Mouse (Mus musculus) gastrocnemius, adult 8-10 months (tissue): ENCODE measurements at regions not wholly inside any gene's neighbourhood (a gene's known extent, or its start where the extent isn't known, plus 50 kb on each side); places are given as distances from the start of the nearest gene placed in this dataset.

Experiments used
- DNase-seq, 2 experiments: peaks; one replicate each; pipeline ENCODE4 v3.0.0; 2022; ENCODE audit warnings: low spot score in 2 of 2

DNA sequence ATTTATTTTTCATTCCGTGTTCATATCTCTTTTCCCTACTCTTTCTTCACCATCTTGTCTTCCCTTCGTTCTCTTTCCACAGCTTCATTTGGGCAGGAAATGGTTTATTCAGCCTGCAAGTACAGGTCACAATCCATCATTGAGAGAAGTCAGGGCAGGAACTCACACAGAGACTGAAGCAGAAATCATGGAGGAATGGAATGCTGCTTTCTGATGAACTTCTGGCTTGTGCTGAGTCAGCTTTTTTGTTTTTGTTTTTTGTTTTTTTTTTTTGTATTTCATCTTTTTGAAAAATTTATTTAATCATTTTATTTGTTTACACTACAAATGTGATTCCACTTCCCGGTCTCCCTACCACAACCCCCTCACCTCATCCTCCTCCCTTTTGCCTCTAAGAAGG is 51.2 kb upstream of the Suclg2 start:
- no peak for DNase-seq

DNA sequence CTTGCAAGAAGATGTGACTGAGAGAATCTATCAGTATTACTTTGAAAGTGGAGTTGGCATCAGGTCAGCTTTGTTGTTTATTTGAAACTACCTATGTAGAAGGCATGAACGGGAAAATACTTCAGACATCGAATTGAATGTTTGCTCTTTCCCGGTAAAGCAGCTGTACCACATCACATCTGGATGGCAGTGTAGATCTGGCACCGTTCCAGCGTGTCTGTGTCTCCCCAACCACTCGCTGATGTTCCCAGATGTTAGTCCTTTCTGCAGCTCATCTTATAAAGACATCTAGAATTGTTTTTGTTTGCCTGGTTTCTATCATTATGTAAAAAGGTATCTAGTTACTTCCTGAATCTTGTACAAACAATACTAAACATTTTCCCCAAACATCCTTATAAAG is 83.1 kb upstream of the Suclg2 start:
- DNase-seq, result no peak

DNA sequence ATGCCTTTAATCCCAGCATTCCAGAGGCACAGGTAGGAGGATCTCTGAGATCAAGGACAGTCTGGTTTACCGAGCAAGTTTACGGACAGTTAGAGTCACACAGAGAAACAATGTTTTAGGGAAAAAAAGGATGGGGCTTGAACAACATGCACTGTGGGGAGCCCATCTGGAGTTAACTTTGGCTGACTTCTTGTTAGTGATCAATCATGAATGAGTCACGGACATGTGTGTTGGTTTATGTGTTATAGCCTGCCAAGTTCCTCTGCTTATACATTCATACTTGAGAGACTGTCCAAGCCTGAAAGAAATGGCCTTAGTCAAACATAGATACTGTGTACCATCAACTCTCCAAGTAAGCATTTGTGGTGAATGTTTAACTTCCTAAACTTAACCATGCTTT is 122.9 kb upstream of the Suclg2 start:
- no peak for DNase-seq

DNA sequence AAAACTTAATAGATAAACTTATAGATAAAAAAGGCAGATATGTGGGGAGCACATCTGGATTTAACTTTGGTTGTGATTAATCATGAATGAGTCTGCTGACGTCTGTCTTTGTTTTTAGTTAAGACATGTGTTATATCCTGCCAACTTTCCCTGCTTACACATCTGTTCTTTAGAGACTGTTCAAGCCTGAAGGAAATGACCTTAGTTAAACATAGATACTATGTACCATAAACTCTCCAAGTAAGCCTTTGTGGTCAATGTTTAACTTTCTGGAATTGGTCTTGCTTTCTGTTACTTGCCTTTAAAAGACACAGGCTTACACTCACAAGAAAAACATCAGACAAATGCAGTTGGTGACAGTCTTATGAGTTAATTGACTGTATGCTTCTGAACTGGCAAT is 127.9 kb upstream of the Suclg2 start:
- no peak for DNase-seq

DNA sequence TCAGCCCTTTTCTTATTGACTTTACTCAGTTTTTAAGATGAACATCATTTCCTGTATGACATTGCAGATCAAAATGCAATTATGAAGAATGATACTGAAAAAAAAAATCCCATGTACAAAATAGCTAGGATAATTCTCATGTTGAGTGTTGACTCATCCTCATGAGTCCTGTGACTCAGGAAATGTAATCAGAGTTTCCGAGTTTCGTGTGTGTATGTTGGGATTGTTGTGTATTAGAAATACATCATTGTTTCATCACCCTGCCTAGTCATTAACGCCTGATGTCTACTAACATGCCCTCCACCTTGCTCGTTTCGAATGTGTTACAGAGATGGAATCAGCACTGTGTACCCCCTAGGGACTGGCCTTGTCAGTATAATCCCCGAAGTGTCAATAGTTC is 156.9 kb upstream of the Suclg2 start:
- DNase-seq, result no peak

DNA sequence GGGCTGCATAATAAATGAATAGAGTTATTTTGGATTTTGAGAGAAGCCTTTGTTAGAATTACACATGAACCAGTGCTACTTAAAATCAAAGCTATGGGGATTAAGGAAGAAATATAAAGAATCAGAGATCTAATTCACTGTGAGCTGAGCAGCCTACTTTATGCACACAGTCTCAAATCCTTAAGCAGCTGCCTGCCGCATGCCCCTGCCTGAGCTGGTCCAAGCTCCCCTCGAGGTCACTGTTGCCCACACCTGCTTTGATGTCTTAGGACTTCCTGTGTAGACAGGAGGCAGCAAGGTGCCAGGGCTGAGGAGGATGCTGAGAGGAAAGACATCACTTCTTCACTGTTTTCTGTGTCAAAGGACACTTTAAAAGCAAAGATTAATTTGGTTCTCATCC is 157.7 kb upstream of the Suclg2 start:
- DNase-seq, result no peak

DNA sequence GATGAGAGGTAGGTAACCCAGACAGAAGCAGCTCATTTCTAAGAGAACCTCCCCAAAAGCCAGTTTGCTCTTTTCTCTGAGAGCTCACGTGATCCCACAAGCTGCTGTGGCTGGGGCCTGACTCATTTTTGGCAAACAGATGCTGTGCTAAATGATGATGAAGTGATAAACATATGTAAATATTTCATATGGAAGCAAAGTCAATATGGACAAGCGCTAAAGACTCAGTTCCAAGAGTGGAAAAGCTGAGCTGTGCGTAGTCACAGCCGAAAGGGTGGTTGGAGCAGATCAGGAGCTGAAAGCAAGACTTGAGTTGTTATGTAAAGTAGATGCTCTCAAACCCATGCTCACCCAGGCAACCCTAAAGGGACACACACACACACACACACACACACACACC is 168.0 kb upstream of the Suclg2 start:
- DNase-seq, result no peak

DNA sequence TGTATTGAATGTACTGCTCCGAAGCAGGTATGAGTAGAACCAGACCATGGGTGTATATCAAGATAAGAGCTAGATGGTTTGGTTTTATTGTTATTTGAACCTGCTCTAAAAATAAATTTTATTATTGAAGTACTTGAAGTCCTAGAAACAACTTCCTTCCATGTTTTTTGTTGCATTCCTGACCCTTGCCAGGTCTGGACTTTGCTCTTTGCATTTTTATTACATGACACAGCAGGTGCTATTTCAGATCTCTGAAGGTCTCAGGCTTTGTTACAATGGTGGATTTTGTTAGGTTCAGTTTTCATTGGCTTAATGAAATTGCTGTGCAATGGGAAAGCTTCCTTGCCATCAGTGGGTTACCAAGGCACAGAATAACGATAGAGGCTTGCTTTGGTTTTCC is 184.0 kb upstream of the Suclg2 start:
- no peak for DNase-seq

DNA sequence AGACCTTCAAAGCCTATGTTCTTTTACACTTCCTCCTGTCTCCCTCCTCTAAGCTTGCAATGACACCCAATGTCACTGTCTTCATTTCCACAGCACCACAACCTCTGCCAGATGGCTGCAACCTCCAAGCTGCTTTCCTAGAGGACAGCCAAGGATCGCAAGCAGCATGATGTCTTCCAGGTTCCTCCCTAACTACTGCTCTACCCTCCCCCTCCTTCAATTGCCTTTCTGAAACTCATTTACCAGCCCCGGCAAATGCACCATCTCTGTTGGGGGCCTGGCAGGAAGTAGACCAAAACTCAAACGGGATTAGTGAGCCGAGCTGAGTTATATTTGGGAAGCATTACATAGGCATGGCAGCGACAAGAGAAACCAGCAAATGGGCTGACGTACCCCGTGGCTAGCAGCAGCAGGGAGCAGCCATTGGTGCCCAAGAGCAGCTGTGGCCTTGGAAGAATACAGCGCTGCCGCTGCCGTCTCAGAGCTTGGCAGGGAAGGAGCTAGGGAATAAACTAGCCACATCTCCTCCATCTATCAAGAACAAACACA is 185.6 kb upstream of the Suclg2 start:
- no peak for DNase-seq

DNA sequence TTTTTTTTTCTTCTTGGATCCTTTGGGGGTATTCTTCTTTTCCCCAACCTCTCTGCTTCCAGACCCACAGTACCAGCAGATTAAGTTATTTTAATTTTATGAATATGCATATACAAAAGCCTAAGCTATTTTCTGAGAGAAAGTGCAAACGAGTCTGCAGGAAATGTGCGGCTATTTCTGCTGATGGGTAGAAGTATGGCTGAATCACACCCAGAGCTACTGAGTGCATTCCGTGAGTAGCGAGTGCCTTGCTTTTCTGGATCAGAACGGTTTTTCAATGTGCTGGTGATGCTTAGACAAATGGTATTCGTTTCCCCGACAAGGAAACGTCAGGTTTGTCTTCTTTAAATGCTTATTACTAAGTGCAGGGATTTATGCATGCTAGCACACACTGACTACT is 186.5 kb upstream of the Suclg2 start:
- DNase-seq, result no peak

DNA sequence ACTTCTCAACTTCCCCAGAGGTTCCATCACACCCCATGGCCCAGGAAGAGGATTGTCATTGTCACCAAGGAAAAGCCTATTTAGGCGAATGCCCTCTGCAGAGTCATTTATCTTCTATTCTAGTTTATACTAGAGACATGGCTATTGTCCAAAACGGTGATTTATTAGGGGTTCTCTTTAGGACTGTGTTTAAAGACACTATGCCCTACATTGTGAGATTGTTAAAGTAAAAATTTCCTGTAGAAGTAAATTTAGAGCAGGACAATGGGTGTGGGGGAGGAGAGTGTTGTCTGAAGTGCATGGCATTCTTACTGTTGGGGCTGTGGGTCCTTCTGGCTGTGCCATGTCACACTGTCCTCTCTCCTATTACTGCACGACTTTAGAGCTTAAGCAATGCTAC is 191.2 kb upstream of the Fam19a1 start:
- DNase-seq, result no peak

DNA sequence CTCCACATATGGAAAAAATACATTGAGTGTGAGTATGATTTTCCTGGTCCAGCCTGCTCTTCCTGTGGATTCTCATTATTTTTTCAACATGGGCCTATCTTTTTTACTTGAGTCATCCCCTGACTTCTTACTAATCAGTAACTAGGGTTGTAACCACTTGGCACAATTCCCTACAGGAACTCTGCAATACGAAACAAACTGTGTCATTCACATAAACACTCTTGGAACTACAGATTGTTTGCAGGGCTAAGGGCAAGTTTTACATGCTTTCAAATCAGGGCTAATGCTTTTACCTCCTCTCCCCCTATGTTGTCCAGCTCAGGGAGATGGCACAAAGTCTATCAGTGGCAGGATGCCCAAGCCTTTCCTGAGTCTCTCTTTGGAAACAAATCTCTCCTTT is 178.4 kb upstream of the Fam19a1 start:
- DNase-seq, result no peak

DNA sequence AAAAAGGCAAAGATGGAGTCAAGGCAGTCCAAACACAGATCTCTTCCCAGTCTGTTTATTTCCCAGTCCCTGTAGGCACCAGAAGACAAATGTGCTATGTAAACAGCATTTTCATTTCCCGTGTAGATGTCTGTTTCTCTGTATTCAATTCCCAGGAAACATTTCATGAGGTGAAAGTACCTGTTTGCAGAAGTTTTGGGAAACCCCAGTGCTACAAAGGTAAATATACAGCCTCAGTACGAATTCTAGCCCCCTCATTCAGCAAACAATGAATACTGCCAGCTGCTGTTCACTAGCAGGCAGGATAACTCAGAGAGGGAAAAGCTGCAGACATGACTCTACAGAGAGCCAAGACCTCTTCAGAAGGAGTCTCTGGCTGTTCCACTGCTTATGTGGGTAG is 176.4 kb upstream of the Fam19a1 start:
- no peak for DNase-seq

DNA sequence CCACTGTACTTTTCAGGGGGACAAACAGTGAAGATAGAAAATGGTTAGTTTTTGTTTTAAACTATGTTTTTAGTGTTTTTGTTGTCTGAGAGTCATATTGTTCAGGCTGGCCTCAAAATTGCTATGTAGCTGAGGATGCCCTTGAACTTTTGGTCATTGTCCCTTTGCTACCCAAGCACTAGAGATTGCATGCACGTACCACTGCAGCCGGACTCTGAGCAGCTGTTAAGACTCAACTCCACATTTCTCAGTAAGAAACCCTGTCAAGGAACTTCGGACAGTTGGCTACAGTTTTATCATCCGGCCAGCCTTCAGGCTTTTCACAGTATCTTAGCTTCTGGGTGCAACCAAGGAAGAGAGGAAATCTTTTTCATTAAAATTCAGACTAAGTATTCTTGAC is 173.9 kb upstream of the Fam19a1 start:
- DNase-seq, result no peak

DNA sequence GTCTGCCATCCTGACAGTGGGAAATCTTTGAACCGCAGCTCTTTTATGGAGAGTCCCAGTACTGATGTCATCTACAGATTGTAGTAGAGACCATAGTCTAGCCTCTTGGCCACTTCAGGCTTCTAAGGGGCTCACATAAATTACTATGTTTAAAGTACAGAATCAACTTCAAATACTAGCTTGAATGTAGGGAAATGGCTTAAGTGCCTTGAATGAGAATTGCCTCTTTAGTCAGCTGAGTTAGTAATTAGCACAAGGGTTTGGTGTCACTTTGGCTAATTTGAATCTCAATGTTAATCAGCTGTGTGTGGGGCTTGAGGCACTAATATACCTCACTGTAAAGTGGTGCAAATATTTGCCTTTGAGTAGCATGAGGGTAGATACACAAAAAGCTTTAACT is 152.2 kb upstream of the Fam19a1 start:
- DNase-seq, result no peak

DNA sequence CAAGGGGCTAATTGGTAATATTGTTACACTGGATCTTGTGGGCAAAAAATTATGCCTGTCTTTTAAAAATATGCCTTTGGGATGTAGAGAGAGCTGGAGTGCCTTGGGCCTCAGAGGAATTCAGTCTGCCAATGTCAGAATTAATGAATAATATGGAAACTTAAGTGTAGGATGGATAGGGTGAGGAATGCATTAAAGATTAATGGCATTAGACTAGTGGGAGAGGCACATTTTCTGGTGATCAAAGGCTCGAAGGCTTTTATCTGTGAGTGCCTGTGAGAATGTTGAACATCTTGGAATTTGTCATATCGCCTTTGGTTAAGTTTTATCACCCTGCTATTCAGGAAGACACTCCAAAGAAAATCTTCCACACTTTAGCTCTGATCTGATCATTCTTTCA is 146.7 kb upstream of the Fam19a1 start:
- DNase-seq, result no peak

DNA sequence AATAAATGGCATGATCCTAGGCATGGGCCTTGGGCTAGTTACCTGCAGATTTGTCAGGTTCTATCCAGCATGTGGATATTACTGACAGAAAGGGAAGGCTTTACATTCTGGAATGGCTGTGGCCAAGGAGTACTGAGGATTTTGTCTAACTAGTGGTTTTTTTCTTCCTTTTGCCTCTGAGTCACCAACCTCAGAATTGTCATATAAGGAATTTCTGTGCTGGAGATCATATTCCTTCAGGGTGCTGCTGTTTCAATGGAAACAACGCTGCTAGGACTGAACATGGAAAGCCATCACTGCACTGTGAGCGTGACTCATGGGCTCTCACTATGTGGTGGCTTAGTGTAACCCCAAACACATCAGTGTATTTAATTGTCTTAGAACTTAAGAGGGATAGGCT is 137.0 kb upstream of the Fam19a1 start:
- DNase-seq, result no peak

DNA sequence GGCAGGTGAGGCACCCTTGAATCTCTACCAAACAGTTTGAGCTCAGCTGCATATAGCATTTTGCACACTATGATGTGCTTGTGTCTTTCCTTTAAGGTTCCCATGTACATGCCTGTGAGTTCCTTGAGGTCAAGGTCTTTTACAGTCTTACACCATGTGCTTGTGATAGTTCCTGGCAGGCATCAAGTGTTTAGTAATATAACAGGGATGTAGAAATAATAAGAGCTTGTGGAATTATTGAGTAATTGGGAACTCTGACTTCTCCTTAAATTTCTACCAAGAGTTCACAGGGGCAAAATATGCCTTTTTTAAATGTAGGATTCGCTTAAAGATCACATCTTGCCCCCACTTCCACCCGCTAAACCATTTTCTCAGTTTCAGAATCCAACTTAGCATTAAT is 115.9 kb upstream of the Fam19a1 start:
- no peak for DNase-seq

DNA sequence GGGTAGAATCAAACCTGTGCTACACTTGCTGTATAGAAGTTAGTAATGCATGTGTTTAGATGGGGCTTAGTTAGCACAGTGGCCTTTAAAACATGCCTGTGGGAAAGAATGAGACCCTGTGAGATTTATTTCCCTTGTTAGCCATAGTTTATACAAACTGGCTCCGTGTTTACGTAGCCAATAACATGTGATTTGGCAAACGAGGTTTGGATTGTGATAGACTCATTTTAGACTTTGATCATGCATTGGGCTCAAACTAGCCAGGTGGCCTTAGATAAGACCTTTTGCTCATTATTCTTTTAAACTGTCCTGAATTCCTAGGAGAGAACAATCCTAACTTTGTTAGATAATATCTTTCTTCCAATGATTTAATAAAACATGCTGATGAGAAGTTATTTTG is 115.2 kb upstream of the Fam19a1 start:
- DNase-seq, result no peak

DNA sequence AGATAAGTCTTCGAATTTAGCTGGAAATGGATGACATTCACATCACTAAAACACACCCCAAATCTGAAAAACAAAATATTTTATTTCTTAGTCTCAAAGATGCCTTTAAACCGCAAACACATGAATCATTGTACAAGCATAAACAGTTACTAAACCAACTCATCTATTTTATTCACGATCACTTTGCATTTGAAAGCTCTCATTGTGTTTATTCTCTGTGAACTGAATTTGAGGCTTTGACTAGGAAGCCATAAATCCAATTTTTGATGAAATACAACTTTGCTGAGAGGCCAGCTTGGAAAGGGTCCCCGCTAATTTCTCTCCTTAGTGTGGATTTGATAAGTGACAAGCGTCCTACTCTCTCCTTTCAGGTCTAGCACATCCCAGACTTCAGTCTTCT is 113.5 kb upstream of the Fam19a1 start:
- DNase-seq, result no peak

DNA sequence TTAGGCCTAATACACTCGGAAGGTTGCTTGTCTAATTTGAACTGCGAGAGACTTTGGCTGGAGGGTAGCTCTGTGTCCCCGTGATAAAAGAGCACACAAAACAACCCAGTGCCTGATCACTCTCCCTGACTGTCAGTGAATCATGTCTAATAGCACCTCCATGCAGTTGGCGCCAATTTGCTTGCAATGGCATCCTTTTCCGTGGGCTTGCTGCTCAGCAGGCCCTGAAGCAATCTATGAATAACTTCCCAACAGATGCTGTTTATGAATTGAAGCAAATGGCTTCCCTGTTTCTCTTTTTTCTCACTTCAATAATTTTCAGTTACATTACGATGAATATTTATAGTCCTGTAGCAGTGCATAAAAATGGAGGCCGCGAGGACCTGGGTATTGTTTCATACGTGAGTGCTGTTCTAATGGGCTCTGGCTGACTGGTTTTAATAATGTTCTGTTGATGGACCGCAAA is 112.9 kb upstream of the Fam19a1 start:
- no peak for DNase-seq

DNA sequence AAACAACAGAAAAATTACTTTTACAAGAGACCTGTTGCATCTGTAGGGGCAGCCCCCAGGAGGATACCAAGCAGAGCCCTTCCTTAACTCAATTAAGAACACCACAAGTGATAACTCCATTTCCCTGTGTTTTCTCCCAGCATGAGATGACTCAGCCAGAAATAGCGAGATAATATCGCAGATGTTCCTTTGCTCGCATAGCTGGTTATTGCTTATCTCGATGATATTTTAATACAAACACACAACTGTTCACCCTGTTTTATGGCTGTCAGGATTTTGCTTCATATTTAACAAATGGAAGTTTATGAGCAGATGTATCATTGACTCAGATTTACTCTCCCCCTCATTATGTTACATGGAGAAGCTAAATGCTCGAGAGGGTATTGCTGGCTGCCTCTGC is 101.7 kb upstream of the Fam19a1 start:
- DNase-seq, result no peak

DNA sequence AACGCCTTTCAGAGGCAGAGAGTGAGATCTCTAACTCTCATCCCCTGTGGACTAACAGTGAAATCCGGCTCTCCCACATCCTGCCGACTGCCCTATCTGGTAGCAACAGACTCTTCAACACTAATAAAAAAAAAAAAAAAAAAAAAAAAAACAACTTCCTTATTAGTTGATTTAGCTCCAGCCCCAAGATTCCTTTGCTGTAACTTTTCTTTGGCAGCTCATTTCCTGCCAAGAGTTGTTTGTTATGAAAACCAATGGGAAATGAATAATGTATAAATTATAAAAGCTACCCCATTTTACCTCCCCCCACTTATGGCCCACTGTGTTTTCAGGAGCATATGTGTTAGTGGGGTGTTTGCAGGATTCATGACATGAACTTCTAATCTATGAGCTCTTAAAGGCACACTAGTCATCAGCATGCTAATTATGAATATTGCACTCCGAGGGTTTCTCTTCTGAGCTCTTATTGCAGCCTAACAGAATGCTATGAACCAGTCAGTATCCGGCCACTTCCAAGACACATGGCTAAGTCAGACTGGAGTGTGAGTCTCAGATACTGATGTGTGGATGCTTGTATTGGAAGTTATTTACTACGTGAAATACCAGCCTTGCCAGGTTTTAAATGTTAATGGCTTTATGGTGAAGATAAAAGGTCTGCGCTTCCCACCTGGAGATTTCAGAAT is 84.8 kb upstream of the Fam19a1 start:
- DNase-seq, result no peak

DNA sequence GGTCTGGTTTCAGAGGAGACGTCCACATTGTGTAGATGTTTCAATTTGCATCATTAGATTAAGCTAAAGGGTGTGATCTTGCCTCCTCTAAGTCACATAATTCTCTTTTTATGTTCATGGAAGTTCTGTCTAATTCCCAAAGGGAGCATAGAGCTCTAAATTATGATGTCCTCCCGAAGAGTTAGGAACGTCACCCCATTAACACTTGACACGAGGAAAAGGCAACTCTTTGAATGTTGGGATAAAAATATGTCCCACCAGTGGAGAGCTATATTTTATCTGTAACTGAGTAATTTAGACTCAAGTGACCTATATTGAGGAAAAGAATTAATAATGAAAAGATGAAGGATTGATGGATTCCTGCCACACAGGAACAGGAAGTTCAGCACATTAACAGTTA is 69.2 kb upstream of the Fam19a1 start:
- DNase-seq, result no peak
